Mouse (Mus musculus): ENCODE measurements around the gene Wfdc10.

DNA sequence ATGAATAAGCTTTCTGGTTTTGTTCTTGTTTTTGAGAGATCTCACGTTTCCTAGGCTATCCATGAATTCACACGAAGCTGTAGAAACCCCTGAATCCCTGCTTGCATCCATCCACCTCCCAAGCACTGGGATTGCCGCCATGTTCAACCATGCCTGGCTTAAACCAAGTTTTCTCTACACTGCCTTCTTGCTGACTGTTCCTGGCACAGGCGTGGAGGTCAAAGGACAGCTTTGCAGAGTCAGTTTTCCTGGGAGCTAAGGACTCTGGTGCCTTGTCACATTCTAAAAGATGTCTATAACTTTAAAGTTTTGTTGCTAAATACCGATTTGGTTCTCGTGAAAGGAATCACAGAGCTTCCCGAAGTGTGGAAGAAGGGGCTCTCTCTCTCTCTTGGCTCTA lies 9.0 kb downstream of the Wfdc10 start:
- TF ChIP-seq POLR2A (IDR thresholded peaks at IDR 0.05; ENCODE audit: low read depth, low read length) (no peak), CTCF (IDR thresholded peaks at IDR 0.05; ENCODE audit: borderline replicate concordance, insufficient read depth, low read length) (no peak)

Data from embryonic fibroblast, embryonic 13.5 days (primary cell).